In genomic region chr5:13433303-13433702, GRCm38 (mm10) we compare ENCODE assay signal across 23 mouse cellular contexts.
DNase-seq lines count a peak whose midpoint lies in the region; ATAC-seq and TF ChIP-seq lines count a peak whose summit lies in the region.
"Had no signal": no experiment of that assay in that cellular context is flagged by ENCODE, and none has a peak within 500 bp of the region (broad histone marks: within the 10 kb centered on the region; RNA-seq: fewer than 3 reads in every experiment).

No protein-coding gene starts in this region.

- no peak overlapping the region for H3K9ac ChIP-seq in heart, embryonic 16.5 days (ENCODE audit: low read length)
- H3K9ac ChIP-seq in lung, postnatal 0 days (replicated peaks; ENCODE audit: low read depth), result no peak overlapping the region
- H3K9ac ChIP-seq: forebrain, embryonic 13.5 days; hindbrain, embryonic 12.5 days had no signal

- DNase-seq in heart, postnatal 25 days (ENCODE audit: low spot score), result no peak
- DNase-seq in lung, postnatal 0 days (ENCODE audit: low spot score), result peak; percentile 13
- DNase-seq in lung, postnatal 4 days, result no peak
- peak; percentile 40 for DNase-seq in brain, embryonic 14.5 days (ENCODE audit: low read depth)
- no peak for DNase-seq in adrenal gland, adult (ENCODE audit: inconsistent age in 2 of 2, low spot score in 1 of 2)
- no peak for DNase-seq in hindbrain, embryonic 10.5 days (ENCODE audit: low spot score)
- DNase-seq: adrenal gland, postnatal 36 days; cerebellum, adult 18-20 months; cerebellum, postnatal 25 days; gastrocnemius, postnatal 36 days; kidney, adult 8-10 months; layer of hippocampus, adult 9-11 months; left cerebral cortex, postnatal 4 days; lung, adult 18-20 months; midbrain, embryonic 14.5 days had no signal

- TF ChIP-seq POLR2A in brain, embryonic 14.5 days (IDR thresholded peaks at IDR 0.05; ENCODE audit: borderline replicate concordance, extremely low read depth, insufficient read depth, insufficient read length, poor library complexity, severe bottlenecking), result no peak

- intact Hi-C loops in heart, postnatal 25 days (cut with DNase I), result no loop called here

- H3K4me2 ChIP-seq in heart, embryonic 16.5 days (ENCODE audit: low read depth, low read length), result no peak overlapping the region
- H3K4me2 ChIP-seq in lung, postnatal 0 days (replicated peaks; ENCODE audit: low read depth, low read length), result no peak overlapping the region
- H3K4me2 ChIP-seq: forebrain, embryonic 13.5 days; heart, embryonic 11.5 days; hindbrain, embryonic 12.5 days; liver, embryonic 11.5 days had no signal

- WGBS in heart, embryonic 16.5 days, result 61% methylated on average over 2 of the region's 2 CpGs
- 64% methylated on average over 2 of the region's 2 CpGs for WGBS in lung, postnatal 0 days
- 74% methylated on average over 2 of the region's 2 CpGs for WGBS in hindbrain, embryonic 10.5 days

- no peak overlapping the region for H3K4me3 ChIP-seq in heart, embryonic 16.5 days (ENCODE audit: low read length)
- H3K4me3 ChIP-seq in lung, postnatal 0 days (ENCODE audit: low read depth, low read length), result no peak overlapping the region
- H3K4me3 ChIP-seq in hindbrain, embryonic 10.5 days, result no peak overlapping the region
- H3K4me3 ChIP-seq: erythroblast, embryonic 14.5 days; forebrain, embryonic 13.5 days; hindbrain, embryonic 12.5 days; left cerebral cortex, adult 2 months had no signal

- H3K27me3 ChIP-seq in heart, embryonic 16.5 days (ENCODE audit: control insufficient read depth, insufficient read depth, low read length), result no peaks in the 10 kb centered on the region
- no peaks in the 10 kb centered on the region for H3K27me3 ChIP-seq in lung, postnatal 0 days (replicated peaks; ENCODE audit: insufficient read depth, low read length)
- no peaks in the 10 kb centered on the region for H3K27me3 ChIP-seq in hindbrain, embryonic 10.5 days (ENCODE audit: insufficient read depth, poor library complexity, severe bottlenecking)
- H3K27me3 ChIP-seq: forebrain, embryonic 13.5 days; hindbrain, embryonic 12.5 days had no signal

- H3K27ac ChIP-seq in heart, embryonic 16.5 days (ENCODE audit: low read length), result no peak overlapping the region
- no peak overlapping the region for H3K27ac ChIP-seq in lung, postnatal 0 days (ENCODE audit: low read length)
- H3K27ac ChIP-seq in hindbrain, embryonic 10.5 days, result no peak overlapping the region
- H3K27ac ChIP-seq: forebrain, embryonic 13.5 days; hindbrain, embryonic 12.5 days; left cerebral cortex, adult 2 months; stomach, postnatal 0 days had no signal

- TF ChIP-seq CTCF in lung, postnatal 0 days (IDR thresholded peaks at IDR 0.05), result no peak
- TF ChIP-seq CTCF in brain, embryonic 14.5 days (IDR thresholded peaks at IDR 0.05; ENCODE audit: borderline replicate concordance, extremely low read depth, insufficient read depth, insufficient read length), result no peak

- no peak for TF ChIP-seq EP300 in lung, postnatal 0 days (IDR thresholded peaks at IDR 0.05)

- no peaks in the 10 kb centered on the region for H3K9me3 ChIP-seq in heart, embryonic 16.5 days (replicated peaks; ENCODE audit: control insufficient read depth, low read length)
- no peaks in the 10 kb centered on the region for H3K9me3 ChIP-seq in lung, postnatal 0 days (ENCODE audit: low read length)
- H3K9me3 ChIP-seq in hindbrain, embryonic 10.5 days, result no peaks in the 10 kb centered on the region
- H3K9me3 ChIP-seq: forebrain, embryonic 13.5 days; hindbrain, embryonic 12.5 days had no signal

- no peaks in the 10 kb centered on the region for H3K36me3 ChIP-seq in heart, embryonic 16.5 days (ENCODE audit: control insufficient read depth, insufficient read depth)
- no peaks in the 10 kb centered on the region for H3K36me3 ChIP-seq in lung, postnatal 0 days (ENCODE audit: insufficient read depth, low read length)
- H3K36me3 ChIP-seq in hindbrain, embryonic 10.5 days, result no peaks in the 10 kb centered on the region
- H3K36me3 ChIP-seq: hindbrain, embryonic 12.5 days had no signal

- H3K4me1 ChIP-seq in heart, embryonic 16.5 days (ENCODE audit: control insufficient read depth, insufficient read depth, low read length), result no peaks in the 10 kb centered on the region
- H3K4me1 ChIP-seq in lung, postnatal 0 days (ENCODE audit: insufficient read depth, low read depth, low read length), result no peaks in the 10 kb centered on the region
- H3K4me1 ChIP-seq in hindbrain, embryonic 10.5 days (replicated peaks), result no peaks in the 10 kb centered on the region
- H3K4me1 ChIP-seq: forebrain, embryonic 13.5 days; hindbrain, embryonic 12.5 days had no signal

- peak; percentile 76 for ATAC-seq in heart, embryonic 16.5 days (replicated peaks; ENCODE audit: extremely low read depth, insufficient read depth, low FRiP score)
- ATAC-seq in lung, postnatal 0 days, result no peak
- ATAC-seq: forebrain, embryonic 13.5 days had no signal

Comparison
In these comparisons a context has a peak if more than half of its experiments do, and no peak if none do; other contexts are left out.
1. DNase-seq: peak in lung, postnatal 0 days (single experiment) and brain, embryonic 14.5 days (single experiment); none in heart, postnatal 25 days (single experiment), lung, postnatal 4 days (0 of 2), adrenal gland, adult (0 of 2) and hindbrain, embryonic 10.5 days (single experiment).